Mouse (Mus musculus): ENCODE results near the gene P4ha1.
A peak's percentile ranks its signal among the peaks of the same experiment; 100 is the strongest.
"Not testable (repeated sequence)": the region's sequence is repeated elsewhere in the genome, so short reads cannot be mapped to it uniquely, and the experiment has no call there.

Gene P4ha1

GRCm38 (mm10) chr10:59377906-59378305 is 54.8 kb downstream of the P4ha1 start:
- DNase-seq: no peak

GRCm38 (mm10) chr10:59378728-59379127 is 55.6 kb downstream of the P4ha1 start:
- DNase-seq: no peak

GRCm38 (mm10) chr10:59379927-59380326 is 56.8 kb downstream of the P4ha1 start:
- no peak for DNase-seq

- no peak for DNase-seq
Measured at GRCm38 (mm10) chr10:59380411-59380821, 57.3 kb downstream of the P4ha1 start.

GRCm38 (mm10) chr10:59381563-59381962 is 58.5 kb downstream of the P4ha1 start:
- not testable (repeated sequence) for DNase-seq

GRCm38 (mm10) chr10:59386951-59387350 is 63.9 kb downstream of the P4ha1 start:
- peak; percentile 78 to 85 for DNase-seq

- DNase-seq: no peak
Measured at GRCm38 (mm10) chr10:59389652-59390051, 66.6 kb downstream of the P4ha1 start.

GRCm38 (mm10) chr10:59391907-59392306 is 68.8 kb downstream of the P4ha1 start:
- no peak for DNase-seq

- not testable (repeated sequence) for DNase-seq
Measured at GRCm38 (mm10) chr10:59395461-59395860, 72.4 kb downstream of the P4ha1 start, which contains the start of gene Gm10273. Gm10273 (plus strand) TSS chr10:59395632.

GRCm38 (mm10) chr10:59402899-59403792 is 80.0 kb downstream of the P4ha1 start, which contains the start of gene Pla2g12b:
Pla2g12b (plus strand) TSS chr10:59403660.
- DNase-seq: no peak

GRCm38 (mm10) chr10:59403793-59404149 is 80.7 kb downstream of the P4ha1 start:
- no peak for DNase-seq

- no peak for DNase-seq
Measured at GRCm38 (mm10) chr10:59408499-59408898, 85.4 kb downstream of the P4ha1 start.

- DNase-seq: no peak
Measured at GRCm38 (mm10) chr10:59410264-59410663, 87.2 kb downstream of the P4ha1 start.

GRCm38 (mm10) chr10:59413711-59414110 is 90.6 kb downstream of the P4ha1 start:
- DNase-seq: no peak

GRCm38 (mm10) chr10:59416623-59417022 is 93.5 kb downstream of the P4ha1 start:
- no peak for DNase-seq

- DNase-seq: no peak
Measured at GRCm38 (mm10) chr10:59419516-59419915, 96.4 kb downstream of the P4ha1 start.

All from cerebellum, postnatal 14 days (tissue).